In the genomic region with DNA sequence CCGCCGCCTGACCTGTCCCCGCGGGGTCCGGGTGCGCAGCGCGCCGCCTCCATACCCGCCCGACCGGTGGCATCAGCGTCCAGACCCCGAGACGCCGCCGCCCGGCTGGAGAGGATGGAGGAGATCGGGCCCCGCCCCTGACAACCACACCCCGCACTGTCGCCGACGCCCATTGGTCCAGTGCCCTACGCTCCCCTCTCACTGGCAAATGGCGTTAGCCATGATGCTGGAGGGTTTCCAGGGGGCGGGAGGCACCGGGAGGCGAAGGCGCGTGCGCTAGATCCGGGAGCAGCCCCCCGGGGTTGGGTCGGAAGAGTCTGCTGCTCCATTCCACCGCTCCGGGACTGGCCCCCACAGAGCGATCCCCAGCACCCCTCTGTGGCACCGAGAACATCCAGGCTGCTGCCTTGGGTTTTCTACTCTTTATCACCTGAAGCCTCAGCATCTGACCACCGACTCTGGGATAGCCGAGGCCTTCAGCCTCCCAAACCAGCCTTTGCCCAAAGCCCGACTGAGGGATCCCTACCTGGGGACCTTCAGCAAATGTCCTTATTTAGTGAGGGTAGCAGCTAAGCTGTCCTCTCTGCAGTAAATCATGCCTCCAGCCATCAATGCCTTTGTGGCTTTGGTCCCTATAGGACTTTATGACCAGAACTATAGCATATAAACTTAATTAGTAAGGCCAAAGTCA, we compare ENCODE assay signal across 7 mouse cellular contexts. TPM values are rescaled to one million over a fixed set of nuclear protein-coding genes. Genes with fewer than 3 reads are reported as not detected.
A peak's percentile ranks its signal among the peaks of the same experiment; 100 is the strongest.
DNase-seq lines count a peak whose midpoint lies in the region; ATAC-seq lines count a peak whose summit lies in the region.

Gene Tulp3, minus strand, starts transcription at position 126 of the 691 bp plus-strand sequence.

- no peaks in the 10 kb centered on the region for H3K27me3 ChIP-seq in intestine, embryonic 16.5 days (replicated peaks; ENCODE audit: control insufficient read depth, insufficient read depth, low read length)
- no peaks in the 10 kb centered on the region for H3K27me3 ChIP-seq in midbrain, embryonic 11.5 days (ENCODE audit: control insufficient read depth, insufficient read depth, low read length)

- intact Hi-C loops in left cerebral cortex, postnatal 36 days (cut with DNase I): no loop called here

- peak within 1 kb of the TSS; percentile 88 for H3K4me2 ChIP-seq in intestine, embryonic 16.5 days (ENCODE audit: low read depth, low read length)
- H3K4me2 ChIP-seq in midbrain, embryonic 11.5 days: peak within 1 kb of the TSS; percentile 76

- H3K4me1 ChIP-seq in intestine, embryonic 16.5 days (ENCODE audit: control insufficient read depth, insufficient read depth, low read length): peaks cover 12% of the 10 kb centered on the region
- peaks cover 7% of the 10 kb centered on the region; the same call in 1 of the 2 replicates for H3K4me1 ChIP-seq in midbrain, embryonic 11.5 days (ENCODE audit: control insufficient read depth, insufficient read depth, low read length)

- peak; percentile 99 for ATAC-seq in intestine, embryonic 16.5 days
- ATAC-seq in midbrain, embryonic 11.5 days (ENCODE audit: low FRiP score): peak; percentile 99

- peak within 1 kb of the TSS; percentile 84 for H3K27ac ChIP-seq in intestine, embryonic 16.5 days (ENCODE audit: low read length)
- H3K27ac ChIP-seq in midbrain, embryonic 11.5 days (ENCODE audit: low read depth, low read length): peak within 1 kb of the TSS; percentile 54

- peaks cover 14% of the 10 kb centered on the region for H3K36me3 ChIP-seq in intestine, embryonic 16.5 days (ENCODE audit: control insufficient read depth, insufficient read depth, low read length)
- H3K36me3 ChIP-seq in midbrain, embryonic 11.5 days (ENCODE audit: control insufficient read depth, insufficient read depth, low read length): peaks cover 13% of the 10 kb centered on the region; the same call in 1 of the 2 replicates

- H3K4me3 ChIP-seq in intestine, embryonic 16.5 days (ENCODE audit: low read length): peak within 1 kb of the TSS; percentile 84
- H3K4me3 ChIP-seq in midbrain, embryonic 11.5 days (ENCODE audit: low read depth, low read length): peak within 1 kb of the TSS; percentile 73

- DNase-seq in adrenal gland, adult 2 months: peak; percentile 98
- peak; percentile 91 for DNase-seq in embryo, embryonic 11.5 days (ENCODE audit: low read depth, low spot score)
- DNase-seq in gastrocnemius, postnatal 4 days (ENCODE audit: low spot score in 2 of 2): peak; percentile 97 to 98
- DNase-seq in left cerebral cortex, postnatal 36 days (ENCODE audit: low spot score in 2 of 2): peak; percentile 96
- peak; percentile 100 for DNase-seq in midbrain, embryonic 11.5 days (ENCODE audit: low spot score, missing footprints)
- DNase-seq in skeletal muscle tissue, adult 2 months (ENCODE audit: low read depth, low spot score): peak; percentile 93

- under 1% methylated on average over 42 of the region's 42 CpGs for WGBS in intestine, embryonic 16.5 days
- under 1% methylated on average over 41 of the region's 42 CpGs for WGBS in midbrain, embryonic 11.5 days

- peak within 1 kb of the TSS; percentile 84 for H3K9ac ChIP-seq in intestine, embryonic 16.5 days (ENCODE audit: low read depth, low read length)
- peak within 1 kb of the TSS; percentile 64 for H3K9ac ChIP-seq in midbrain, embryonic 11.5 days (ENCODE audit: low read length)

- H3K9me3 ChIP-seq in intestine, embryonic 16.5 days (ENCODE audit: control insufficient read depth, low read length): no peaks in the 10 kb centered on the region
- no peaks in the 10 kb centered on the region for H3K9me3 ChIP-seq in midbrain, embryonic 11.5 days (ENCODE audit: control insufficient read depth, low read length)

RNA-seq across cellular contexts. Expression of gene Tulp3, which starts in this region (rescaled TPM):
- 10 to 100 TPM; 34.9 to 42.6 TPM for total RNA-seq in adrenal gland, adult 2 months (2021)
- polyA plus RNA-seq in adrenal gland, adult 2 months (2012; rRNA removed): 20.2 and 25.7 TPM in 2 replicates
- 10 to 100 TPM; 19.9 to 21.6 TPM for total RNA-seq in gastrocnemius, postnatal 4 days (2021)
- polyA plus RNA-seq in intestine, embryonic 16.5 days (2015; fragmentation: Nextera tagmentation; extraction: Ambion mirVana): 10.1 and 11.3 TPM in 2 replicates
- total RNA-seq in left cerebral cortex, postnatal 36 days (2021): 10 to 100 TPM; 14.3 to 21.9 TPM
- polyA plus RNA-seq in midbrain, embryonic 11.5 days (2014; fragmentation: Nextera tagmentation; extraction: Ambion mirVana): 14.5 and 15.5 TPM in 2 replicates

Comparison
In these comparisons a context has a peak if more than half of its experiments do, and no peak if none do; other contexts are left out.
1. Peak in every context shown above with its lines: DNase-seq, ATAC-seq, H3K4me3 ChIP-seq and H3K27ac ChIP-seq.